Mouse (Mus musculus) liver, embryonic 14.5 days (tissue): ENCODE data around the gene Prdm16.

ENCODE experiments used
- CTCF ChIP-seq: IDR thresholded peaks from 2 replicates; pipeline ENCODE4 v1.5.1; 2016; ENCODE audit warnings: antibody characterized with exemption, low read depth, control low read depth
- EP300 ChIP-seq: IDR thresholded peaks from 2 replicates; pipeline ENCODE4 v1.6.1; 2016; ENCODE audit warnings: antibody characterized with exemption, low read depth

DNA sequence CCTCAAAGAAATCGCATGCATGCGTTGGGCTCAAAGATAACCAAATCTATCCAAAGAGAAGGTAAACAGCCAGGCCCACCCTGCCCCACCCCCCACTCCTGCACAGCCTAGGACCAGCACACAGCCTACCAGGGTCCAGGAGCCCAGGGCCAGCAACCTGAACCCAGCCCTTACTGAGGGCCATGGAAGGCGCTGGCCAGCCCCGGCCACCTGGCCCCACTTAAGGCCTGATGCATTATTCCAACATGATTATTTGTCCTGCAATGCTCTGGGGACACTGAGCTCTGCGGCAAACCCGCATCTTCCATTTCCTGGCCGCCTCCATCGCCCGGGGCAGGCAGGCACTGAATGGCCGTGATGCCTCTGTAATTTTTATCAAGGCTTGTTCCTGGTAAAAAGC, 96.0 kb downstream of the Prdm16 start:
- no peak for TF ChIP-seq CTCF
- TF ChIP-seq EP300, result peak; percentile 18; the same call in 1 of the 2 replicates
